Mouse (Mus musculus): Measurements from ENCODE around the gene Tnnc1.

DNA sequence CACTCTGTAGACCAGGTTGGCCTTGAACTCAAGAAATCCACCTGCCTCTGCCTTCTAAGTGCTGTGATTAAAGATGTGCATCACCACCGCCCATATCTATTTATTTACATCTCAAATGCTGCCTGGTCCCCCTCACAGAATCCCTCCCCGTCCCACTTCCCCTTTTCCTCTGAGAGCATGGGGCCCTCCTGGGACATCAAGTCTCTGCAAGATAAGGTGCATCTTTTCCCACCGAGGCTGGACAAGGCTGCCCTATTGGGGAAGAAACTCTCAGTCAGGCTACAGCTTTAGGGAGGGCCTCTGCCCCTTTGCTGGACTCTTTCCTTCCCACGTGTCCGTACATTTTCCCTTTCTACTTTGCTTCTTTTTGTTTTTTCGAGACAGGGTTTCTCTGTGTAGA is 38.6 kb upstream of the Tnnc1 start:
- no peak for TF ChIP-seq POLR2A (IDR thresholded peaks at IDR 0.05; ENCODE audit: low read depth, low read length)
- TF ChIP-seq CTCF (IDR thresholded peaks at IDR 0.05; ENCODE audit: extremely low read depth, insufficient read depth, insufficient read length, insufficient replicate concordance) = no peak

Data from spleen, adult 2 months (tissue).